Mouse (Mus musculus): Measurements from ENCODE around the gene Coa5. TPM values are rescaled to one million over a fixed set of nuclear protein-coding genes. Genes with fewer than 3 reads are reported as not detected.

The Coa5 gene
- polyA plus RNA-seq, 2 experiments, result 22.7 to 29.5 TPM

DNA sequence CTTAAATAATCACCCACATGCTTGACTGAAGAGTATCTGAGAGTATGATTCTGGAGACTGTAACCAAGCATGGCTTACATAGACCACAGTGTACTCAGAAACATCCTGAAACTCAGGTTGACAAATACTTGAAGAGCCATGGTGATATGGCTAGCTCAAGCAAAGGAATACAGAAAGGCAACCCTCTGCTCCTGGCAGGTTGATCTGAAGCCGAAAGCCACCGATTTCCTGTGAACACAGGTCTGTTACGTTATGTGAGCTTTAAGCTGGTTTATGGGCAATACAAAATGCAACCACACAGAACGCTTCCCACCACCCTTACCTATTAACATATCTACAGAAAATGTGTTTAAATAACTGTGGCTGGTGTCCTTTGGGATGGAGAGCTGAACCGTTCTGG lies 39.1 kb upstream of the Coa5 start:
- H3K4me2 ChIP-seq (ENCODE audit: low read depth), result no peak overlapping the region
- H3K27ac ChIP-seq, result no peak overlapping the region
- TF ChIP-seq CTCF (IDR thresholded peaks at IDR 0.05; ENCODE audit: low read depth), result no peak
- no peak for TF ChIP-seq EP300 (IDR thresholded peaks at IDR 0.05; ENCODE audit: low read depth)
- no peaks in the 10 kb centered on the region for H3K27me3 ChIP-seq (ENCODE audit: control insufficient read depth, insufficient read depth, low read length)
- ATAC-seq (ENCODE audit: insufficient read depth) (no peak), DNase-seq (ENCODE audit: low read depth in 3 of 3, low spot score in 3 of 3) (no peak)
- H3K9me3 ChIP-seq (ENCODE audit: control insufficient read depth, low read length), result no peaks in the 10 kb centered on the region
- peaks cover 0 to 5% of the 10 kb centered on the region in 2 experiments; a peak in 2 of 4 replicates for H3K4me1 ChIP-seq (replicated peaks; ENCODE audit: control insufficient read depth in 2 of 2, insufficient read depth in 2 of 2, low read length in 1 of 2)
- H3K36me3 ChIP-seq (replicated peaks; ENCODE audit: control insufficient read depth, insufficient read depth, low read depth), result no peaks in the 10 kb centered on the region
- no peak overlapping the region for H3K9ac ChIP-seq (replicated peaks)
- WGBS (ENCODE audit: insufficient replicate concordance), result 73% methylated on average over 5 of the region's 5 CpGs
- H3K4me3 ChIP-seq (ENCODE audit: insufficient read depth in 1 of 2, low read depth in 2 of 2, low read length in 2 of 2), result no peak overlapping the region

DNA sequence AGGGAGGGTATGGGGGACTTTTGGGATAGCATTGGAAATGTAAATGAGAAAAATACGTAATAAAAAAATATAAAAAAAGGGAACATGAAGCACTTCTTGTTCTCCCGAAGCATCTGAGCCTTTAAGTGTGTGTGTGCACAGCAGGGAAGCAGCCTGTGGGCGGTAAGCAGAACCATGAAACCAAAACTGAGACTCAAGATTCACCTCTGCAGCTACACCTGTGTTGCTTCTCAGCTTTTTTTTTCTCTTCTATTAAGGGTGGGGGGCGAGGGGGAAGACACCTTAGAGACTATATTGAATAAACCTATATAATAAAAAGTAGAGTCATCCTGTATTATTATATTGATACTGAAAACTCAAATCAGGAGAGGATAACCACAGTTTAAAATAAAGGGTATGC lies 37.9 kb upstream of the Coa5 start:
- Histone ChIP-seq H3K9me3 (ENCODE audit: control insufficient read depth, low read length) (no peaks in the 10 kb centered on the region), H3K36me3 (replicated peaks; ENCODE audit: control insufficient read depth, insufficient read depth, low read depth) (no peaks in the 10 kb centered on the region), H3K4me3 (ENCODE audit: insufficient read depth in 1 of 2, low read depth in 2 of 2, low read length in 2 of 2) (no peak overlapping the region), H3K4me1 (replicated peaks; ENCODE audit: control insufficient read depth in 2 of 2, insufficient read depth in 2 of 2, low read length in 1 of 2) (no peaks in the 10 kb centered on the region), H3K27me3 (ENCODE audit: control insufficient read depth, insufficient read depth, low read length) (no peaks in the 10 kb centered on the region), H3K9ac (replicated peaks) (no peak overlapping the region), H3K4me2 (ENCODE audit: low read depth) (no peak overlapping the region), H3K27ac (no peak overlapping the region)
- DNase-seq (ENCODE audit: low read depth in 3 of 3, low spot score in 3 of 3) (no peak), ATAC-seq (ENCODE audit: insufficient read depth) (no peak)
- WGBS (ENCODE audit: insufficient replicate concordance), result 68% methylated on average over 4 of the region's 4 CpGs
- TF ChIP-seq CTCF (IDR thresholded peaks at IDR 0.05; ENCODE audit: low read depth), result no peak
- no peak for TF ChIP-seq EP300 (IDR thresholded peaks at IDR 0.05; ENCODE audit: low read depth)

DNA sequence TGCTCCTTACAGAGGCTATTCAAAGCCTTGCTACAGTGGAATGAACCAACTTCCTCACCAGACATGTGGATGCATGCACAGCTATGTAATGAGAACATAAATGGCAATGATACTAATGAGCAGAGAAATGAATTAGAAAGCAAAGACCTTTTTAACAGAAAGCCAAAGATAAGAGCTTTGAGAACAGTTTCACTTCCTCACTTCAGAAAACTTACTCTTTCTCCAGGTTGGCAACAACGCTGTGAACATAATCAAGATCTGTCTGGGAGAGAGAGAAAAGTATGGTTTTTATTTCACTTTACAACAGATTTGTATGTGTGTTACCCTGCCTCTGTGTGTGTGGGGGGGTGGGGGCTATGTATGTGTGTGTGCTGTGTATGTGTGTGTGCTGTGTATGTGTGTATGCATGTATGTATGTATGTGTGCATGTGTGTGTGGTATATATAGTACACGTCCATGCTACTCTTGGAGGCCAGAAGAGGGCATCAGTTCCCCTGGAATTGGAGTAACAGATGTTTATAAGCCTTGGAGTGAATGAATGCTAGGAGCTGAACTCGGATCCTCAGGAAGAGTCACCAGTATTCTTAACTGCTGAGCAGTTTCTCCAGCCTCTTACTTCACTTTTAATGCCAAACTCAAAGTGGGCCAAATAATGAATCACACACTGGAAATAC lies 36.6 kb upstream of the Coa5 start:
- DNase-seq (ENCODE audit: low read depth in 3 of 3, low spot score in 3 of 3), result no peak
- Histone ChIP-seq H3K4me3 (ENCODE audit: insufficient read depth in 1 of 2, low read depth in 2 of 2, low read length in 2 of 2) (no peak overlapping the region), H3K36me3 (replicated peaks; ENCODE audit: control insufficient read depth, insufficient read depth, low read depth) (no peaks in the 10 kb centered on the region), H3K4me2 (ENCODE audit: low read depth) (no peak overlapping the region), H3K4me1 (replicated peaks; ENCODE audit: control insufficient read depth in 2 of 2, insufficient read depth in 2 of 2, low read length in 1 of 2) (no peaks in the 10 kb centered on the region), H3K9ac (replicated peaks) (no peak overlapping the region), H3K27me3 (ENCODE audit: control insufficient read depth, insufficient read depth, low read length) (no peaks in the 10 kb centered on the region), H3K27ac (no peak overlapping the region), H3K9me3 (ENCODE audit: control insufficient read depth, low read length) (no peaks in the 10 kb centered on the region)
- 66% methylated on average over 3 of the region's 3 CpGs for WGBS (ENCODE audit: insufficient replicate concordance)
- no peak for ATAC-seq (ENCODE audit: insufficient read depth)
- TF ChIP-seq CTCF (IDR thresholded peaks at IDR 0.05; ENCODE audit: low read depth) (peak; percentile 40), EP300 (IDR thresholded peaks at IDR 0.05; ENCODE audit: low read depth) (no peak)

DNA sequence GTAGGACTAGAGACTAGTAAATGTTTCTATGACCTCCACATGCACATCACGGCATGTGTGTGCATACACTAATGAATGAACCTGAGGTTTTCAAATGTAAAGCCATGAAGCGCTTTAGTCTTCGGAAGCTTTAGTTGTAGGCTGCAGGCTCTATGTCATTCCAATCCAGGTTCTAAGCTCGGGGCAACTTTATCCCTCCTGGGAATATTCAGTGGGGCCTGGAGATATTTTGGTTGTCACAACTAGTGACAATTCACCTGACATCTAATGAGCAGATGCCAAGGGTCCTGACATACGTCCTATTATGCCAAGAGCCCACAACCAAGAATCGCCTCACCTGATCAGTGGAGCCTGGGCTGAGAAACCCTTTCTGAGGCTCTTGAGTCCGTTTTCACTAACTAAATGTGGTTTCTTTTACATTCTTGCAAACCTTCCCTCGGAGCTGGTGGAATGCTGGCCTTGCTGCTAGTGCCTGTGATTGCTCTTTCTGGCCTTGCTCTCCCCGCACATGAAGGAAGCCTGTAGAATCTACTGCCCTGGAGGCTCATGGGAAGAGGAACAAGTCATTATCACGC lies 35.1 kb upstream of the Coa5 start:
- Histone ChIP-seq H3K4me3 (ENCODE audit: insufficient read depth in 1 of 2, low read depth in 2 of 2, low read length in 2 of 2) (no peak overlapping the region), H3K9me3 (ENCODE audit: control insufficient read depth, low read length) (no peaks in the 10 kb centered on the region), H3K9ac (replicated peaks) (no peak overlapping the region), H3K27ac (no peak overlapping the region), H3K4me1 (replicated peaks; ENCODE audit: control insufficient read depth in 2 of 2, insufficient read depth in 2 of 2, low read length in 1 of 2) (no peaks in the 10 kb centered on the region), H3K4me2 (ENCODE audit: low read depth) (no peak overlapping the region), H3K36me3 (replicated peaks; ENCODE audit: control insufficient read depth, insufficient read depth, low read depth) (no peaks in the 10 kb centered on the region), H3K27me3 (ENCODE audit: control insufficient read depth, insufficient read depth, low read length) (no peaks in the 10 kb centered on the region)
- TF ChIP-seq EP300 (IDR thresholded peaks at IDR 0.05; ENCODE audit: low read depth) (no peak), CTCF (IDR thresholded peaks at IDR 0.05; ENCODE audit: low read depth) (no peak)
- DNase-seq (ENCODE audit: low read depth in 3 of 3, low spot score in 3 of 3), result no peak
- WGBS (ENCODE audit: insufficient replicate concordance), result 71% methylated on average over 10 of the region's 10 CpGs
- no peak for ATAC-seq (ENCODE audit: insufficient read depth)

DNA sequence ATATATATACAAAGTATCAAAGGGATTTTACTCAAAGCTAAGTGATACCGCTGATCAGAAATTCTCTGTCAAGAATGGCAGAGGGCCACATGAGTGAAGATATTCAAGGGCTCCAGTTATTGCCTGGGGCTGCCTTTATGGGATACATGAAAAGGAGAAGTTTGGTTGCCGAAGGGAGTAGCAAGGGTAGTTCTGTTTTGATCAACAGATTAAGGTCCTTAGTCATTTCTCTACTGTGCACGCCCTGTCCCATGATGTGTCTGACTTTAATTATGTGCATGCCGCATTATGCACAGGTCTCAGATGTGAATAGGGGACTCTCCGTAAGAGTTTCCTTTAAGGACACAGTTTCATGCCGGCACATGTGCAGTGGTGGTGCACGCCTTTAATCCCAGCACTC lies 27.6 kb upstream of the Coa5 start:
- 62% methylated on average over 7 of the region's 7 CpGs for WGBS (ENCODE audit: insufficient replicate concordance)
- no peak for ATAC-seq (ENCODE audit: insufficient read depth)
- H3K4me3 ChIP-seq (ENCODE audit: insufficient read depth in 1 of 2, low read depth in 2 of 2, low read length in 2 of 2), result no peak overlapping the region
- no peak overlapping the region for H3K9ac ChIP-seq (replicated peaks)
- H3K27me3 ChIP-seq (ENCODE audit: control insufficient read depth, insufficient read depth, low read length), result no peaks in the 10 kb centered on the region
- no peak overlapping the region for H3K27ac ChIP-seq
- H3K4me2 ChIP-seq (ENCODE audit: low read depth), result no peak overlapping the region
- no peak for DNase-seq (ENCODE audit: low read depth in 3 of 3, low spot score in 3 of 3)
- no peaks in the 10 kb centered on the region for H3K4me1 ChIP-seq (replicated peaks; ENCODE audit: control insufficient read depth in 2 of 2, insufficient read depth in 2 of 2, low read length in 1 of 2)
- H3K36me3 ChIP-seq (replicated peaks; ENCODE audit: control insufficient read depth, insufficient read depth, low read depth), result no peaks in the 10 kb centered on the region
- no peak for TF ChIP-seq EP300 (IDR thresholded peaks at IDR 0.05; ENCODE audit: low read depth)
- no peak for TF ChIP-seq CTCF (IDR thresholded peaks at IDR 0.05; ENCODE audit: low read depth)
- no peaks in the 10 kb centered on the region for H3K9me3 ChIP-seq (ENCODE audit: control insufficient read depth, low read length)
